Mouse (Mus musculus): ENCODE data around the gene Adamtsl1.

Adamtsl1 gene

DNA sequence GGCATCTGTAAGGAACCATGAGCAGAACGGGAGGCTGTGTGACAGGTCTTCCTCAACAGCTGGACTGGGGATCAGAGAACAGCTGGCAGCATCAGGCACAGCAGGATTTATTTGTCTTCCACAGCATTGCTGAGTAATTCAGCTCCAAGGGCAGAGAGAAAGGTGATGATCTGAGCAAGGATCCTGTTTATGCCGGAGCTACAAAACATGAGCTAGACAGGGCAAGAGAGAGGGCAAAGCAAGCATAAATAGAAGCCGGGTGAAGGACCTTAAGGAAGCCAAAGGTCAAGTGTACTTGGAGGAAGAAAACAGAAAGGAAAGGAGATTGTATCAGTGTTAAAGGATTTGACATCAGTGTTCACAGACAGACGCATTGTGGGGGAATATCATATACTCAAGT, 158.3 kb downstream of the Adamtsl1 start:
- no peak for DNase-seq (ENCODE audit: low spot score)

DNA sequence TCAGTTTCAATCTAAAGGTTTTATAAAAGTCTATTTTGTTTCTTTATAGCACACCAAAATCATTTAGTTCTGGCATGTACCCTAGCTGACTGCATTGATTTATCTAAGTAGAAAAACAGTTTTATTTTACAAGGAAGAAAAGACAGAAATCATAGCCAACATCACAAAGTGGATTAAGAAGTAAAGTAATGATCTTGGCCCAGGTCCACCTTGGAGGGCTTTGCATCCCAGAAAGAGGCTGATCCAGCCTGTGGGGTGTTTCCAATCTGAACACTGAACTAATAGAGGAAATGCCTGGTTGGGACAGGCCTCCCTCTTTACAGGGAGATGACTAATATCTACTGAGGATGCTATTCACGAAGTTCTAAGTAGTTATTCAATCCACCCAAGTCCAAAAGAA, 163.6 kb downstream of the Adamtsl1 start:
- no peak for DNase-seq (ENCODE audit: low spot score)

DNA sequence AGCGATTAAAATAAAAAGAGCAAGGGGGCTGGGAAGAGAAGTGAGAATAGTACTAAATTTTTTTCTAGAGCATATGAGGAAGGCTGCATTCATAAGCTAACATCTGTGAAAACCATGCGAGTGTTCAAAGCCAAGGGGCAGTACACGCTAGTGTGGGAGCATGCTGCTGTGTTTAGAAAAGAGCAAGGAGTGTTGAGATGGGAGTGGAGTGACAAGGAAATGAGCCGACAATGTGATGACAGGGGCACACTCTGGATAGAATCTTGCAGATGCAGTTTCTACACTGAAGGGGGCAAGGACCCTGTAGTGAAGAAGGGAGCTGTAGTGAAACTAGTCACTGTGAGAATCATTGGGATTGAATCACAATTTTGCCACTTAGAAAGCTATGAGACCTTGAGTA, 172.2 kb downstream of the Adamtsl1 start:
- no peak for DNase-seq (ENCODE audit: low spot score)

DNA sequence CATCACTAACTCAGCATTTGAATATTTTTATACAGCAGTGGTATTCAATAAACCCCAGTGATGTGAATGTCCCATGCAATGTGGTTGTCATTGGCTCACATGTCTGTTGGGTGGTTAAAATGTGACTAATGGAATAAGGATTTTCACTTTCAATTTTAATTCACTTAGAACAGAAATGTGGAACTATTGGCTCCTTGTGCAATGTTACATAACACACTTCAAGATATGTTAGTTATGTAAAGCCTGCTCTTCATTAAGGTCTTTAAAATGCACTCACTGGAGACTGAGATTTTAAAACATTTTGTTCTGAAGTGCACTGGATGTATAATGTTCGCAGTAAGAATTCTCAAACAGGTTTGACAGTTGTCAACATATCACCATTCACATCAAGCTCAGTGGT, 181.3 kb downstream of the Adamtsl1 start:
- no peak for DNase-seq (ENCODE audit: low spot score)

DNA sequence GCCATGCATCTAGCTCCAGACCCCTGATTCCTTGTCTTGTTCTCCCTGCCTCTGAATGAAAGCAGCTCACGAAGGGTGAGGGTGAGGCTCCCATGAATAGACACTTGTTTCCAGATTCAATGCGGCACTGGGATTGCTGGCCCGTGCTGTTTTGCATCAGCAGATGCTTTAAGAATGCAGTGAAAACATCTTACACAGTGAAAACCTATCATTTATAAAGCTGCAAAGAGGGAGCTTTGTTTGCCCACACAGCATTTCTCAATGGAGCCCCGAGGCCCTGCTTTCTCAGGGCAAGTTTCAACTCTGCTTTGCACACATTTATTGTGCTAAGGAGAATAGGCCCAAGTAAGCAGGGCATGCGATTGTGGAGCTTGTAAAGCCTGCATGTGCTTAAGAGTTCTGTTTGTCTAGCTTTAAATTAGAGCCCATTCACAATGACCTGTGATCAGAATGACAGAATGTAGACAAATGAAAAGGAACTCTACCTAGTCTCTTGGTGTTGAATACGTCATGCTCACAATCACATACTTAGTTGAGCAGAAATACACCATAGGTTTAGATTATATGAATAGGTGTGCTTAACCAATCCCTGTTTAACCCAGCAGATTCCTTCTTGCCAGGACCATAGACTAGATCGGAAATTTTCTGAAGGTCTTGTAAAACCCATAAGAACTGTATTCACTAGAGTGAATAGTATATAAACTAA, 193.5 kb downstream of the Adamtsl1 start:
- no peak for DNase-seq (ENCODE audit: low spot score)

DNA sequence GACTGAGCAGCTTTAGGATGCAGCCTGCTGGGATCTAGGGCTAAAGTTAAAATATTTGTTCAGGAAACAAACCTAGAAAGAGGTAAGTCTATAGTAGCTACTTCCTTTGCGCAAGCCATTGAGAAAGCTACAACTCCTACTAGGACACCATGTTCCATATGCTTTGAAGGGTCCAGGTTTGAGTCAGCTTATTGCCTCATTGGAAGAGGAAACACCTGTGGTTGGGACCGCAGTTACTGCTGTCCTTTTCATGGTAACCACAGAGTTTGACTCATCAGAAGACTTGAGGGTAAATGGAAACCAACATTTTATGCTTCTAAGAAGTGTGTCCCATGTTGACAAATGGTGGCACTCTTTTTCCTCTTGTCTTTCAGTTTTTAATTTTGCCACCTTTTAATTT, 195.7 kb downstream of the Adamtsl1 start:
- no peak for DNase-seq (ENCODE audit: low spot score)

DNA sequence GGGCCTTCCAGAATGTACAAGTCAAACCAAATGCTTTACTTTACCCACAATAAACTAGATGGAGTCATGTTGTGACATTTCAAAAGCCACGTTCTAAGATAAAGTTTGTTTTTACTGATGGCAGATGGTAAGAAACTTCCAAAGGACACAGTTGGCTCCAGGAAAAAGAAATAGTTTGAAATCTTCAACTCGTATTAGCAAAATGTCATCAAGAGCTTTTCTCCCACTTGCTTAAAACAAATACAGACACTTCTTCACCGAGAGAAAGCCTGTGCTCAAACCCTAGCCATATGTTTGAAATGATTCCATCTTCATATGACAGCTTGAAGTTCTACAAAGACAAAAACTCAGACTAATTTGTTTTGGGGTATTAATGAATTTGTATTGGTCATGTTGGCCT, 211.0 kb downstream of the Adamtsl1 start:
- DNase-seq (ENCODE audit: low spot score) = peak; percentile 18

DNA sequence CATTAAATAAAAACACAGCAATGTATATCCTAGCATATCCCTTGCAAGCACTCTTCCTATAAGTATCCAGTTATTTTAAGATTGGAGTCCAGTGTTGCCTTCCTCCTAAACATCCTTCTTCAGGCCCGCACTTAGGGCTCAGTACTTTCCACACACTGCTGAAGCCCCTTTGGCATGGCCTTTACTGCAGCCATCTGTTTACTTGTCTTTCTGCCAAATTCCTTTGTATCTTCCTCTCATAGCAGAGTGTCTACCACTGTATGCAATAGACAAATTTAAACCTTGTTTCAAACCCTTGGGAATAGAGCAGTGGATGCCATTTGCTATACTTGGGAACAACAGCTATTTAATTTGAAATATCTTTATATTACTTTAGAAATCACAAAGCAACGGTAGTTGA, 213.8 kb downstream of the Adamtsl1 start:
- DNase-seq (ENCODE audit: low spot score) = no peak

DNA sequence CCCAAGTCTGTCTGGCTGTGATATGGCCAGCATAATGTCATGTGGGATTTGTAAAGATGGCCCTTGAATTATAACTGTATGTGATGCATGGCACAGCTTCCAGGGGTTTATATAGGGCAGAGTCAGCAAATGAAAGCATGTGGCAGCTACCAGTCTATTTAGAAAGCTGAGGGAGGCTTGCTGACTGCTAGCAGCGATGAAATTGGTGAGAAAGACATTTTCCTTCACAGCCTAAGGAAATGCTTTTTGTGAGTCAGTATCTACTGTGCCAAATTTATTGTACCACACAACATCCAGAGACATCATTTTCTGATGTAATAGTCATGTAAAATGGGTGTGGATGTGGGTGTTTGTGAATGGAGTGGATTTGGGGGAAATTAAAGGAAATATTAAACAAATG, 214.4 kb downstream of the Adamtsl1 start:
- no peak for DNase-seq (ENCODE audit: low spot score)

DNA sequence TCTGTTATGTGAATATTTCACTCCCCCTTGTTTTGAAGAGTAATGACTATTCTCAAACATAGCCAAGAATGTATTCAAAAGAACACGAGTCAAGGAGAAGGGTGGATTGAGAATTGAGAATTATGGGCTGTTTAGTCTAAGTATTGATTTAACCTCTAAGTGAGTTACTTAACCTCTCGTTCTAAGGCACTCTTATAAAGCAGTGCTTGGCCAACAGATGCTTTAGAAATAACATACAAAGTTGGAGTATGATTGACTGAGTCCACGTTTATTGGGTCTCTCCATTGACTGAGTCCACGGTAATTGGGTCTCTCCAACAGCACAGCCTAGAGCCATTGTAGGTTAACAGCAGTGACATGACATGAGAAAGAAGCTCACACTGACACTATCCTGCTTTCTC, 226.5 kb downstream of the Adamtsl1 start:
- no peak for DNase-seq (ENCODE audit: low spot score)

DNA sequence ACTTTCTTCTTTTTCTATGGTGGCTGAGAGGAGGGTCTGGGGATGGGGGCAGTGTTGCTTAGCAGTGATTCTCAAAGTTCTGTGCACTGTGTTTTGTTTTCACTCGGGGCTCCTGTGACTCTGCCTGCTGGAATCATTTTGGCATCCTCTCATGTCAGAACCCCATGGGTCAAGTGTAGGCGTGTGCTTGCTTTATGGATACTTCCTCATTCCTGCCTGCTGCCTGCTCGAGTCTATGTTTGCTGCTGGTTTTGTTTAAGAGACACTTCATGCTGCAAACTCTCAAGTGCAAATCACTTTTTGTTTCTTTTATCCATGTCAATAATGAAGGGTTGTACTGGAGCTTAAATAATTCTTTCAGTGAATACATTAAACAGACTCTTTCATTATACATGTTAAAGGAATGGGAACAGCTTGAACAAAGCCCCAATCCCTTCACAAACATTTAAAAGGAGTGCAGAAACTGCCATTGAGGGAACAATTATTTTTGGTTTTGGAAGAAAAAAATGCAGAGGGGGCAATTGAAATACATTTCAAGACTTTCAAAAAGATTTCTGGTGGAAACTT, 227.9 kb downstream of the Adamtsl1 start:
- no peak for DNase-seq (ENCODE audit: low spot score)

DNA sequence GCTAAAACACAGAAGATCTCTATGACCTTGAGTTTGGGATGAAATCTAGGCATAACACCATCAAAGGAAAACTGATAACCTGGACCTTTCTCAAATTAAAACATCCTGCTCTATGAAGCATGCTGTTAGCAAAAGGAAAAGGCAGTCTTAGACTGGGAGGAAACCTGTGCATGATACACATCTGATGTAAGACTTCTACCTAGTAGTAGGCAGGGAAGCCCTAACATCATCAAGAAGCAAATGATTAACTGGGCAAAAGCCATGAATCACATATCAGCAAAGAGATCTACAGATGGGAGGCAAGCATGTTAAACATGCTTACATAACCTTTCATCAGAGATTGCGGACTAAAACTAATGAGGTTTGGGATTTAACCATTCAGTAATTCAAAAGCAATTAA, 229.5 kb downstream of the Adamtsl1 start:
- DNase-seq (ENCODE audit: low spot score) = no peak

DNA sequence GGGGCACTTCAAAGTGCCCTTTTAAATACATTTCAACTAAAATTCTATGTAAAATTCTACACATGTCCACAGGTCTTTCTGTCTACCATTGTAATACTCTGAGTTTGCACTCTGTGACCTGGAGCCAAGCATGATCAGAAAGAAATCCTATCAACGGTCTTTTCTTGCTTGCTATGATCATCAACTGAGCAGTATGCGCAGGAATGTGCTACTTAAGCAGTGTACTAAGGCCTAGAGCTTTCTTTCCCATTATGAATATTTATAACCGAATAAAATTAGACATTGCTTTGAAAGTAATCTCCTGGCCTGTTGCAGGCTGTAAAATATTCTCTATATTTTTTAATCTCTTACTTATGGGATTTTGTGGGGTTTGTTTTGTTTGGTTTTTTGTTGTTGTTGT, 248.7 kb downstream of the Adamtsl1 start:
- no peak for DNase-seq (ENCODE audit: low spot score)

DNA sequence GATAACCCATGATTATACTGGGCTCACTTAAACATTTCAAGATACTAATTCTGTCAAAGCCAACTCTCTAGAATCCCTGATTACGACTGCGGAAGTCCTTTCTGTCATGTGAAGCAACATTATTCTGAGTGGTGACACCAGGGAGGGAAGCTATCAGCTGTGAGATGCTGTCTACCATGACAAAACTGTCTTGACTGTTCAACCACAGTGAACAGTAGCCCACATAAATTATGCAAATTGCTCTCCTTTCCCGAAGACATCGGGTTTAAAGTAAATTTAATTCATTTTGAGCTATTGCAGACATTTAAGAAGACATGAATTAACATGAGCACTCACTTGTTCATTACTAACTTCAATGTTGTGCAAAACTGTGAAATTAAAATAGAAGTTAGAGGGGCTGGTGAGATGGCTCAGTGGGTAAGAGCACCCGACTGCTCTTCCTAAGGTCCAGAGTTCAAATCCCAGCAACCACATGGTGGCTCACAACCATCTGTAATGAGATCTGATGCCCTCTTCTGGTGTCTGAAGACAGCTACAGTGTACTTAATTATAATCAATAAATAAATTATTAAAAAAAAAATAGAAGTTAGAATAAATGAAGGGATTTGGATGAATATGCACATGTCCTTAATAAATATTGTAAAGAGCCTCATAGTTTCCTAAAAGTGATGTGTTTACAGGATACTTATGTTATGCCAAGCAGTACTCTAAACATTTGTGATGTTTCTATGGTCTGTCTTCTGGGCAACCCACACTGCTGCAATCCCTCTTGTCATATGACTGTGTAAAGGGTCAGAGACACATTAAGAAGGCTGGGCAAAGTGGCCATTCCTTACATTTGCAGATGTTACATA, 249.4 kb downstream of the Adamtsl1 start:
- DNase-seq (ENCODE audit: low spot score) = no peak

DNA sequence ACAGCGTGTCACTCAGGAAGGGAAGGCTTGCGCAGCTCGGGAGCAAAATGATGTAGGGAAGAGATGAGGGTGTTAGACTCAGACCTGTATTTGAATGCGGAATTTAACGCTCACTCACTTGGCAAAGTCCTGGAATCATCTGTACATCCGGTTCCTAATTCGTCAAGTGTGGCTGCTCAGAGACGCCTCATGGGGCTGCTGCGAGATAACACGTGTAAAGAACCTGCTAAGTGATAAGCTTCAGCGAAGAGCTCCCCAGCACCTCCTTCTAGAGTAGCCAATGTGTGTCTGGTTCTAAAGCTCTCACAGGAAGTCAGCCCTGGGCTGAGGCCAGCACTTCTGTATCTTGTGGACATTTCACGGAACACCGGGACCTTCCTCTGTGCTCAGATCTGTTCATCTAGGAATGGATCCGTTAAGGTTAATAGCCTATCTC, 250.1 kb downstream of the Adamtsl1 start:
- no peak for DNase-seq (ENCODE audit: low spot score)

DNA sequence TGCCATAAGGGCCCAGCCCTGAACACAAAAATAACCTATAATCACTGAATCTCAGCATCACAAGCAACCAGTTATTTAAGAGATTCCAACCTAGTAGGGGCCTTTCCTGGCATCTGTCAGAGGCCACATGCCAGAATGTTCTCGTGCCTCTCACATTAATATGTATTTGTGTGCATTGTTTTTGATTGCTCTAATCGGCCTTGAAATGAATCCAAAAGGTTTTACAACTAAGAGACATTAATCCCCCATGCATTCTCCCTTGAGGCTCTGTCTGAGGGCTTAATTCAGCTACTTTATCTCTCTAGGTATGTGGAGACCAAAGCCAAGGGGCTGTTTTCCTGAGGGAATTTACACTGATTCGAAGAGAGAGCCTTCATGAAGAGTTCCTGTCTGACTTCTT, 250.5 kb downstream of the Adamtsl1 start:
- DNase-seq (ENCODE audit: low spot score) = no peak

DNA sequence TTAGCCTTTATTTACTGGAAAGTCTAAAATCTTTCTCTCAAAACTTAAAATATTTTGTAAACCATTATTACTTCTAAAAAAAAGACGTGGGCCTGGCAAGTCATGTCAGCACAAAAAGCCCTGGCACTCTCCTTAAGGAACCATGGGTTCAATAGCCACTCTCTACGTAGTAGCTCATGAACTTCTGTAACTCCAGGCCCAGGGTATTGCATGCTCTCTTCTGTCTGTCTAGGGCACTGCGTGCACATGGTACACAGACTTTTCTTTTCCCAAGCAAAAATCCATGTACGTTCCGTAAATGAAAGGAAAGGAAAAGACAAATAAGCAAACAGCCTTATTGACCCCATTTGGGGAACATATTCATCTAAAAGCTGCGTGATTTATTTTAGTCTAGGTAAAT, 253.7 kb downstream of the Adamtsl1 start:
- no peak for DNase-seq (ENCODE audit: low spot score)

DNA sequence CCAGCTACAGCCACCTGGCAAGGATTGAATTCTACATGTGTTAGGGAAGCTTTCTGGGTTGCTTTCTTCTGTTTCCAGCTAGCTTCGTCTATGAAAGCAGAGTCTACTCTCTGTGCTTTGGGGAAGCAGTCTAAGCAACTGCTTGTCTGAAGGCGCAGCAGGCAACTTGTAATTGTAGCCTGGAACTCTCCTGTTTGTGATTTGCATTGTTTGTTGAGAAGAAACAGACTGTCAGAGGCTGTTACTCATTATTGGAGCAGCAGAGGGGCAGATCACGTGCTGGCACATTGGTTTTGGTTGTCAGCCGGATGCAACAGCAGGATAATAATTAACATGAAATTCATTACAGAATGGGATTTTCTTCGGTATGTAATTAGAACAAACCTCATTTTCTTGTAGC, 254.1 kb downstream of the Adamtsl1 start:
- DNase-seq (ENCODE audit: low spot score) = peak; percentile 7

DNA sequence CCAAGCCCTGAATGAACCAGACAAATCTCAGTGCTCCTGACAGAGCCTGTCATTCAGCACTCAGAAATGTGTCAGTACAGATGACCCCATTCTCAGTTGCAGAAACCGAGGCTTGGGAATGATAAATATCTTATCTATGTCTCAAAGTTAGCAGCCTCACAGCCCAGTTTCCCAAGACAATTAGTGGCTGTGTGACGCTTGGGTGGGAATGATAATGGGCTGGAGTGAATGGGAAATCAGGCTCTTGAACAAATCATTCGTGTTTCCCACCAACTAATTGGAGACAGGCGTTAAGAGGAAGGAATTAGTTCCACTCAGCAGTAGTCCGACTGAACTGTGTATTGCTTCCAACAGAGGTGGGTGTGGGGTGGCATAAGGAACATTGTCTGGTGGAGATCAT, 268.5 kb downstream of the Adamtsl1 start:
- no peak for DNase-seq (ENCODE audit: low spot score)

DNA sequence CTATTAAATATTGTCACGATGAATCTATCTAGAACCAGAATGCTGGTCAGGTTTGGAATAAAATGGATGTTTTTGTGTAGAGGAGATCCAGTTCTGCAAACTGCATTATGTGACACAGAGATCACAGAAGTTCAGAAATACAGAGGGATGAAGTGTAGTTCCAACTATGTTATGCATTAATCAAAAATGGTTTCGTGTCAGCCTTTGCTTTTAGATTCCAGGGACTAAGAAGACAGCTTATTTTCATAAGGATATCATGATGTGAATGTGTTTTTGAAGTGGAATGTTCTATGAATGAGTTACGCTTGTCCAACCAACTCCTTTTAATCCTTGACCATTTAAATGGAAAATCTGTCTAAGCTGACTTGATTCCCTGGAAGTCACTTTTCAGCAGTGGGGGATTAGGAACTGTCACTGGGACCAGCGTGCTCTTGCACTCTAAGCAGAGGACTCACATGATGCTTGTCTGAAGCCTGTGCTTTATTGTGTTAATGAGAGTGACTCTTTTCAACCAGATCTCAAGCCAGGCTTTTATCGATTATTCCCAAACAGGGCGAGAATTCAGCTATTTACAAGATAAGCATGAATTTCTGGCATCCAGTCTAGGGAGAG, 269.9 kb downstream of the Adamtsl1 start:
- DNase-seq (ENCODE audit: low spot score) = no peak

DNA sequence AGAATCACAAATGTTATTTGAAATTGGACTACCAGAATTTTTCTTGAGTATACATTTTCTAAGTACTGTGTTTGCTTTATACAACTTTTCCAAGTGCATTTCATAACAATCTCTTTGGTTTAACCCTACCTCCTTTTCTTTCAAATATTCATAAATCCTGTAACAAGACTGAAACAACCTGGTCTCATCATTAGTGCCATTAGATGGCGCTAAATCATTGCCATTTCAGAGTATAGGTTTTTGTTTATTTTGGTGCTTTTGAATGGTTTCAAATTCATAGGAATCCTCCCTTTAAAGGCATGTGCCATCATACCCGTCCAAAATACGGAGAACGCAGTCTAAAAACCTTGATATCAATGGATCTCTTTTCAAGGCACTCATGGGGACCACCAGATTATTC, 270.5 kb downstream of the Adamtsl1 start:
- DNase-seq (ENCODE audit: low spot score) = no peak

DNA sequence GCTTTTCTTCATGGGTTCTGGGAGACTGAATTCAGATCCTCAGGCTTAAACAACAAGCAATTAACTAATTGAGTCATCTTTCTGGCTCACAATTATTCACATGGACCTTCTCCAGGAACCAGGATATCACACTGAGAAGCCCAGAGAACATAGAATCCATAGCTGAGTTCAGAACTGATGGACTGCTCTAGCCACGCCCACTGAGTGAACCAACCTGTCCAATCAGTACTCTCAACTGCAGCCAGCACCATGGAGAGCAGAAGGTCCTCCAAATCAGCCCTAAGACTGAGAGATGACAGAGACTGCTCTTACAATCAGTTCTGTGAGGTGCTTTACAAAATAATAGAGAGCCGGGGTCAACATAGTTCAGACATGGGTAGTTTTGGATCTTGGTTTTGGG, 276.3 kb downstream of the Adamtsl1 start:
- no peak for DNase-seq (ENCODE audit: low spot score)

DNA sequence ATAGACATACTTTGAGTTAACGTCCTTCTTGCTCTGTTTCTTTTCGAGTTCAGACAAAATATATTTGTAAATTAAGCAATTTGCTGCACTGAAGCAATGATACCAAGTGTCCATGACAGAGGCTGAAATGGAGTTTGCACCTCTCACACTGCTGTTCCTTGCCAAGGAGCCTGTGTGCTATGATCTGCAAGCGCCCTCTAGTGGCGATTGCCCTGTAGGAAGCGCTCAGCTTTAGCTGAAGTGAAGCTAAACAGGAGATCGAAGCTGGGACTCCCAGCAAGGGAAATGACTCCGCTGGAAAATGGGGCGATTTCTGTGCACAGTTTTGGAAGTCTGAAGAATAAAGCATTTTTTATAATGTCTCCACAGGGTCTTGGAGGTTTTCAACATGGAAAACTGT, 287.8 kb downstream of the Adamtsl1 start:
- DNase-seq (ENCODE audit: low spot score) = peak; percentile 62

Data from layer of hippocampus, adult 9-10 months (tissue).